Mouse (Mus musculus) lung, postnatal 0 days (tissue): ENCODE data around the gene Gbf1.

Experiments
- CTCF ChIP-seq: IDR thresholded peaks from 2 replicates; pipeline ENCODE4 v1.5.1; 2016; ENCODE audit warnings: antibody characterized with exemption, mild to moderate bottlenecking
- EP300 ChIP-seq: IDR thresholded peaks from 2 replicates; pipeline ENCODE4 v1.6.1; 2016; ENCODE audit warnings: antibody characterized with exemption, mild to moderate bottlenecking, control low read depth

GRCm38 (mm10) chr19:46141091-46141490, 11.2 kb upstream of the Gbf1 start:
- TF ChIP-seq CTCF (no peak), EP300 (no peak)
